ENCODE assay signal across 41 mouse cellular contexts in the genomic region with DNA sequence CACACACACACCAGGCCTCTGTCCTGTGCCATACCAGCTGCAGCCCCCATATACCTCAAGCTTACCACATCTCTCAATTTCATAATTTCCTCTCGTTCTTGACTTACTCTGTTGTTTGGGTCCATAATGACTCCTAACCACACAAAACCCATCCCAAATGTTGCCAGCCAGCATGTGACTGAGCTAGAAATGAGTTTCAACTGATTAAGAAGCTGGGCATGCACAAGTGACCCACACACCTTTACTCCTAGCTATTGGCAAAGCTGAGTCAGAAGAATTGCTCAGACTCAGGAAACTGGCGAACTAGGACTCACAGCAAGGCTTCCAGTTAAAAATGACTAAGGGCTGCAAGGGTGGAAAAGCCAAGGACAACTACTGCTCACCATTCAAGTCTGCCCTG. TPM values are rescaled to one million over a fixed set of nuclear protein-coding genes. Genes with fewer than 3 reads are reported as not detected.
DNase-seq lines count a peak whose midpoint lies in the region; ATAC-seq and TF ChIP-seq lines count a peak whose summit lies in the region.
"Had no signal": no experiment of that assay in that cellular context is flagged by ENCODE, and none has a peak within 500 bp of the region (broad histone marks: within the 10 kb centered on the region; RNA-seq: fewer than 3 reads in every experiment).

No protein-coding gene starts in this region.

- CTCF ChIA-PET in Patski (lab: Charles Lee): interaction anchor here (0.9 to 1.1 kb wide), 2 partner anchors 184 to 222 kb away, joined by 3 read pairs; no protein-coding TSS in a partner anchor

- no peak for DNase-seq in testis, postnatal 10 days (ENCODE audit: low spot score)
- no peak for DNase-seq in Patski (ENCODE audit: low read depth, low spot score)
- DNase-seq in adrenal gland, postnatal 36 days: peak; percentile 52 to 53
- no peak for DNase-seq in gastrocnemius, postnatal 4 days (ENCODE audit: low spot score in 2 of 2)
- no peak for DNase-seq in forebrain, postnatal 0 days
- DNase-seq in cerebellum, postnatal 36 days: no peak
- DNase-seq: cerebellum, adult 2 months; cerebellum, postnatal 14 days; embryo, embryonic 11 days; gastrocnemius, postnatal 25 days; heart, postnatal 14 days; kidney, adult 11 months; kidney, postnatal 14 days; layer of hippocampus, adult 9-11 months; lung, adult 2 months; lung, postnatal 10 days; right cerebral cortex, postnatal 25 days; thymus, adult 18-20 months; thymus, postnatal 36 days had no signal

- no peaks in the 10 kb centered on the region for H3K36me3 ChIP-seq in testis, adult 2 months (ENCODE audit: control insufficient read depth, insufficient read depth, low read length)
- H3K36me3 ChIP-seq in forebrain, postnatal 0 days (ENCODE audit: insufficient read depth): no peaks in the 10 kb centered on the region
- H3K36me3 ChIP-seq: embryonic facial prominence, embryonic 12.5 days; forebrain, embryonic 12.5 days; hindbrain, embryonic 10.5 days; hindbrain, embryonic 15.5 days; limb, embryonic 10.5 days; limb, embryonic 15.5 days; midbrain, embryonic 15.5 days; neural tube, embryonic 15.5 days; stomach, embryonic 15.5 days had no signal

- no peak overlapping the region for H3K9ac ChIP-seq in forebrain, postnatal 0 days
- H3K9ac ChIP-seq: embryonic facial prominence, embryonic 12.5 days; forebrain, embryonic 12.5 days; hindbrain, embryonic 15.5 days; limb, embryonic 15.5 days; liver, embryonic 14.5 days; midbrain, embryonic 15.5 days; neural tube, embryonic 15.5 days; stomach, embryonic 15.5 days had no signal

- no peaks in the 10 kb centered on the region for H3K4me1 ChIP-seq in testis, adult 2 months (ENCODE audit: control insufficient read depth, insufficient read depth, low read length)
- no peaks in the 10 kb centered on the region for H3K4me1 ChIP-seq in forebrain, postnatal 0 days (ENCODE audit: insufficient read depth)
- H3K4me1 ChIP-seq: embryonic facial prominence, embryonic 12.5 days; forebrain, embryonic 12.5 days; hindbrain, embryonic 10.5 days; hindbrain, embryonic 15.5 days; limb, embryonic 10.5 days; limb, embryonic 15.5 days; midbrain, embryonic 15.5 days; neural tube, embryonic 15.5 days; stomach, embryonic 15.5 days had no signal

- TF ChIP-seq POLR2A in testis, adult 2 months (IDR thresholded peaks at IDR 0.05; ENCODE audit: control insufficient read depth, low read depth, low read length): no peak

- peak; percentile 14 for ATAC-seq in Patski
- ATAC-seq in megakaryocyte progenitor cell, adult 5-6 weeks (replicated peaks; ENCODE audit: poor library complexity): peak; percentile 62
- no peak for ATAC-seq in forebrain, postnatal 0 days
- ATAC-seq: activated CD4-positive, CD25-positive, alpha-beta regulatory T cell, adult 4 months; inflammation-experienced regulatory T-cells, adult 6 months; midbrain, embryonic 15.5 days had no signal

- POLR2A ChIA-PET in Patski (lab: Charles Lee): interaction anchor here (0.6 to 0.7 kb wide), 2 partner anchors 11 to 145 kb away, joined by 3 to 4 read pairs; no protein-coding TSS in a partner anchor

- TF ChIP-seq CTCF in testis, adult 2 months (IDR thresholded peaks at IDR 0.05; ENCODE audit: control insufficient read depth, insufficient read depth, insufficient replicate concordance, low read depth, low read length): no peak
- no peak for TF ChIP-seq CTCF in Patski (IDR thresholded peaks at IDR 0.05)
- no peak for TF ChIP-seq CTCF in forebrain, postnatal 0 days (IDR thresholded peaks at IDR 0.05; ENCODE audit: low read depth)

- peak overlapping the region; percentile 44 for H3K4me3 ChIP-seq in testis, adult 2 months (ENCODE audit: control insufficient read depth, low read depth, low read length)
- H3K4me3 ChIP-seq in forebrain, postnatal 0 days (ENCODE audit: low read depth, low read length): no peak overlapping the region
- H3K4me3 ChIP-seq: embryonic facial prominence, embryonic 12.5 days; erythroblast, embryonic 14.5 days; forebrain, embryonic 12.5 days; hindbrain, embryonic 10.5 days; hindbrain, embryonic 15.5 days; limb, embryonic 10.5 days; limb, embryonic 15.5 days; midbrain, embryonic 15.5 days; neural tube, embryonic 15.5 days; stomach, embryonic 15.5 days had no signal

- no peaks in the 10 kb centered on the region for H3K27me3 ChIP-seq in testis, adult 2 months (ENCODE audit: control insufficient read depth, insufficient read depth, low read length)
- H3K27me3 ChIP-seq in Patski: no peaks in the 10 kb centered on the region
- no peaks in the 10 kb centered on the region for H3K27me3 ChIP-seq in forebrain, postnatal 0 days (ENCODE audit: insufficient read depth, low read length)
- H3K27me3 ChIP-seq: embryonic facial prominence, embryonic 12.5 days; forebrain, embryonic 12.5 days; hindbrain, embryonic 15.5 days; limb, embryonic 15.5 days; midbrain, embryonic 15.5 days; neural tube, embryonic 15.5 days; stomach, embryonic 15.5 days had no signal

- 86% methylated on average over 2 of the region's 2 CpGs for WGBS in forebrain, postnatal 0 days

- no peaks in the 10 kb centered on the region for H3K9me3 ChIP-seq in forebrain, postnatal 0 days (ENCODE audit: low read length)
- H3K9me3 ChIP-seq: embryonic facial prominence, embryonic 12.5 days; forebrain, embryonic 12.5 days; hindbrain, embryonic 10.5 days; hindbrain, embryonic 15.5 days; limb, embryonic 10.5 days; limb, embryonic 15.5 days; midbrain, embryonic 15.5 days; neural tube, embryonic 15.5 days; stomach, embryonic 15.5 days had no signal

- H3K27ac ChIP-seq in testis, adult 2 months (ENCODE audit: control insufficient read depth, insufficient read depth, low read depth, low read length): no peak overlapping the region
- no peak overlapping the region for H3K27ac ChIP-seq in forebrain, postnatal 0 days (ENCODE audit: low read depth, low read length)
- H3K27ac ChIP-seq: embryonic facial prominence, embryonic 12.5 days; forebrain, embryonic 12.5 days; hindbrain, embryonic 10.5 days; hindbrain, embryonic 15.5 days; limb, embryonic 10.5 days; limb, embryonic 15.5 days; liver, embryonic 14.5 days; macrophage; midbrain, embryonic 15.5 days; neural tube, embryonic 15.5 days; stomach, embryonic 15.5 days had no signal

- H3K4me2 ChIP-seq in forebrain, postnatal 0 days (ENCODE audit: low read depth): no peak overlapping the region
- H3K4me2 ChIP-seq: embryonic facial prominence, embryonic 12.5 days; forebrain, embryonic 12.5 days; hindbrain, embryonic 15.5 days; limb, embryonic 15.5 days; midbrain, embryonic 15.5 days; neural tube, embryonic 15.5 days; stomach, embryonic 15.5 days had no signal

- in situ Hi-C loops in Patski (cut with MboI; ENCODE audit: low pct_unique_long_range_greater_than_20kb): no loop called here

RNA-seq across cellular contexts. Expression of gene Rnf11, which starts 3.1 kb away (rescaled TPM):
- polyA plus RNA-seq in testis, adult 2 months (2012; rRNA removed): 43.0 and 44.2 TPM in 2 replicates
- 95.6 TPM for polyA plus RNA-seq in Patski (2021)
- total RNA-seq in adrenal gland, postnatal 36 days (2021): 100 to 1,000 TPM; 182 to 206 TPM
- 17.3 and 20.9 TPM in 2 replicates for total RNA-seq in megakaryocyte progenitor cell, adult 5-6 weeks (2015)
- total RNA-seq in megakaryocyte progenitor cell, adult 5-6 weeks (2017): 18.7 and 27.1 TPM in 2 replicates
- 10 to 100 TPM; 85.1 to 88.7 TPM for total RNA-seq in gastrocnemius, postnatal 4 days (2021)
- total RNA-seq in forebrain, postnatal 0 days (2014; rRNA removed): 161 and 167 TPM in 2 replicates
- 68.7 and 84.0 TPM in 2 replicates for polyA plus RNA-seq in forebrain, postnatal 0 days (2015; fragmentation: Nextera tagmentation; extraction: Ambion mirVana)

RNA-seq across cellular contexts. Expression of gene 4930522H14Rik, which starts 49.7 kb away (rescaled TPM):
- 20.0 and 26.3 TPM in 2 replicates for polyA plus RNA-seq in testis, adult 2 months (2012; rRNA removed)
- not detected for polyA plus RNA-seq in Patski (2021)
- not detected for total RNA-seq in adrenal gland, postnatal 36 days (2021)
- not detected in 2 replicates for total RNA-seq in megakaryocyte progenitor cell, adult 5-6 weeks (2015)
- not detected in 2 replicates for total RNA-seq in megakaryocyte progenitor cell, adult 5-6 weeks (2017)
- not detected for total RNA-seq in gastrocnemius, postnatal 4 days (2021)
- total RNA-seq in forebrain, postnatal 0 days (2014; rRNA removed): 0.29 TPM in 1 of 2 replicates, not detected in the other
- not detected in 2 replicates for polyA plus RNA-seq in forebrain, postnatal 0 days (2015; fragmentation: Nextera tagmentation; extraction: Ambion mirVana)
- total RNA-seq: gastrocnemius, adult 18-20 months; gastrocnemius, postnatal 25 days; heart, postnatal 14 days; left cerebral cortex, postnatal 10 days; MEL had no signal
- polyA plus RNA-seq: activated CD4-positive, CD25-positive, alpha-beta regulatory T cell, adult 4 months; brain, embryonic 14.5 days; cerebellum, adult 2 months; embryonic facial prominence, embryonic 12.5 days; erythroblast, embryonic 14.5 days; forebrain, embryonic 12.5 days; heart, embryonic 14.5 days; hindbrain, embryonic 10.5 days; hindbrain, embryonic 15.5 days; inflammation-experienced regulatory T-cells, adult 6 months; kidney, embryonic 14.5 days; limb, embryonic 10.5 days; limb, embryonic 15.5 days; liver, embryonic 14.5 days; lung, adult 2 months; macrophage; midbrain, embryonic 15.5 days; neural tube, embryonic 15.5 days; stomach, embryonic 15.5 days had no signal

Comparison
In these comparisons a context has a peak if more than half of its experiments do, and no peak if none do; other contexts are left out.
1. DNase-seq: peak in adrenal gland, postnatal 36 days (2 of 2); none in testis, postnatal 10 days (single experiment), Patski (single experiment), gastrocnemius, postnatal 4 days (0 of 2), forebrain, postnatal 0 days (single experiment) and cerebellum, postnatal 36 days (0 of 2).